26 mouse cellular contexts compared by ENCODE assay signal in genomic region chr14:52061798-52062197, GRCm38 (mm10). TPM values are rescaled to one million over a fixed set of nuclear protein-coding genes. Genes with fewer than 3 reads are reported as not detected.
A peak's percentile ranks its signal among the peaks of the same experiment; 100 is the strongest.
DNase-seq lines count a peak whose midpoint lies in the region; ATAC-seq and TF ChIP-seq lines count a peak whose summit lies in the region.
"Had no signal": no experiment of that assay in that cellular context is flagged by ENCODE, and none has a peak within 500 bp of the region (broad histone marks: within the 10 kb centered on the region; RNA-seq: fewer than 3 reads in every experiment).

No protein-coding gene starts in this region.

- in situ Hi-C loops in ES-E14 (cut with MboI; ENCODE audit: low sequenced_read_pairs in 2 of 2, unreplicated experiment in 2 of 2): no loop called here

- intact Hi-C loops in heart, postnatal 25 days (cut with DNase I): no loop called here

- ATAC-seq in lung, postnatal 0 days: no peak
- ATAC-seq in erythroid progenitor cell, adult 5-6 weeks (replicated peaks; ENCODE audit: low FRiP score, poor library complexity, severe bottlenecking): no peak
- ATAC-seq: forebrain, embryonic 14.5 days; intestine, embryonic 15.5 days had no signal

- H3K4me2 ChIP-seq in lung, postnatal 0 days (replicated peaks; ENCODE audit: low read depth, low read length): no peak overlapping the region
- H3K4me2 ChIP-seq: heart, embryonic 11.5 days; heart, embryonic 15.5 days; hindbrain, embryonic 14.5 days; intestine, embryonic 15.5 days had no signal

- H3K27ac ChIP-seq in ES-E14 (ENCODE audit: insufficient read depth, low read depth, low read length, poor library complexity, severe bottlenecking): peak overlapping the region; percentile 16; the same call in 1 of the 2 replicates
- no peak overlapping the region for H3K27ac ChIP-seq in lung, postnatal 0 days (ENCODE audit: low read length)
- H3K27ac ChIP-seq: embryonic facial prominence, embryonic 10.5 days; forebrain, embryonic 10.5 days; heart, adult 2 months; heart, embryonic 15.5 days; hindbrain, embryonic 10.5 days; hindbrain, embryonic 14.5 days; intestine, embryonic 15.5 days had no signal

- peaks cover 20 to 27% of the 10 kb centered on the region in 2 experiments for H3K4me1 ChIP-seq in ES-E14 (ENCODE audit: control insufficient read depth in 2 of 2, insufficient read depth in 2 of 2, low read length in 2 of 2, poor library complexity in 1 of 2)
- no peaks in the 10 kb centered on the region for H3K4me1 ChIP-seq in lung, postnatal 0 days (ENCODE audit: insufficient read depth, low read depth, low read length)
- H3K4me1 ChIP-seq: embryonic facial prominence, embryonic 10.5 days; forebrain, embryonic 10.5 days; heart, embryonic 15.5 days; hindbrain, embryonic 10.5 days had no signal

- TF ChIP-seq EP300 in lung, postnatal 0 days (IDR thresholded peaks at IDR 0.05): no peak

- H3K36me3 ChIP-seq in ES-E14 (ENCODE audit: control insufficient read depth, insufficient read depth, low read length, poor library complexity, severe bottlenecking): no peaks in the 10 kb centered on the region
- no peaks in the 10 kb centered on the region for H3K36me3 ChIP-seq in lung, postnatal 0 days (ENCODE audit: insufficient read depth, low read length)
- H3K36me3 ChIP-seq: embryonic facial prominence, embryonic 10.5 days; forebrain, embryonic 10.5 days; G1E; heart, embryonic 15.5 days; hindbrain, embryonic 10.5 days; intestine, embryonic 15.5 days had no signal

- no peaks in the 10 kb centered on the region for H3K27me3 ChIP-seq in lung, postnatal 0 days (replicated peaks; ENCODE audit: insufficient read depth, low read length)
- H3K27me3 ChIP-seq: CH12.LX; heart, embryonic 15.5 days; intestine, embryonic 15.5 days had no signal

- no peak for TF ChIP-seq CTCF in lung, postnatal 0 days (IDR thresholded peaks at IDR 0.05)

- H3K9me3 ChIP-seq in ES-E14 (ENCODE audit: control insufficient read depth, insufficient read depth, low read depth, low read length): no peaks in the 10 kb centered on the region
- no peaks in the 10 kb centered on the region for H3K9me3 ChIP-seq in lung, postnatal 0 days (ENCODE audit: low read length)
- H3K9me3 ChIP-seq: embryonic facial prominence, embryonic 10.5 days; forebrain, embryonic 10.5 days; G1E; heart, embryonic 15.5 days; hindbrain, embryonic 10.5 days; intestine, embryonic 15.5 days had no signal

- no peak overlapping the region for H3K4me3 ChIP-seq in ES-E14 (ENCODE audit: insufficient read depth in 1 of 2, low read depth in 1 of 2, low read length in 2 of 2, poor library complexity in 1 of 2, severe bottlenecking in 1 of 2)
- no peak overlapping the region for H3K4me3 ChIP-seq in lung, postnatal 0 days (ENCODE audit: low read depth, low read length)
- H3K4me3 ChIP-seq: embryonic facial prominence, embryonic 10.5 days; forebrain, embryonic 10.5 days; heart, adult 2 months; heart, embryonic 15.5 days; hindbrain, embryonic 10.5 days; intestine, embryonic 15.5 days had no signal

- 0 out of 2 replicates have a peak overlapping the region, but pooled peaks have one; percentile 35 for H3K9ac ChIP-seq in ES-E14 (ENCODE audit: insufficient read depth, low read depth, low read length, poor library complexity, severe bottlenecking)
- no peak overlapping the region for H3K9ac ChIP-seq in lung, postnatal 0 days (replicated peaks; ENCODE audit: low read depth)
- H3K9ac ChIP-seq: heart, embryonic 15.5 days; hindbrain, embryonic 14.5 days; intestine, embryonic 15.5 days had no signal

- 81% methylated on average over 8 of the region's 8 CpGs for WGBS in lung, postnatal 0 days

- DNase-seq in heart, adult 11 months: peak; percentile 37
- DNase-seq in heart, postnatal 25 days (ENCODE audit: low spot score): no peak
- DNase-seq in ES-E14 (ENCODE audit: low read depth, low spot score): no peak
- peak; percentile 53 for DNase-seq in cerebellum, adult 8-10 months
- DNase-seq in cerebellum, postnatal 14 days: peak; percentile 52 to 65
- DNase-seq in lung, postnatal 0 days (ENCODE audit: low spot score): no peak
- DNase-seq in adrenal gland, postnatal 4 days (ENCODE audit: low spot score in 2 of 2): no peak
- DNase-seq: adrenal gland, postnatal 14 days; gastrocnemius, postnatal 36 days; heart, adult 2 months; heart, postnatal 14 days; kidney, adult 8-10 months had no signal

TF ChIP-seq in ES-E14, 5 proteins besides CTCF, POLR2A, EP300 and RAD21:
- no peak for TF ChIP-seq ZC3H11A (IDR thresholded peaks at IDR 0.05; ENCODE audit: borderline replicate concordance, low read depth, low read length)
- TF ChIP-seq MAFK (IDR thresholded peaks at IDR 0.05; ENCODE audit: insufficient read depth, low read depth, low read length): no peak
- no peak for TF ChIP-seq CHD2 (IDR thresholded peaks at IDR 0.05; ENCODE audit: low read depth, low read length)
- no peak for TF ChIP-seq HCFC1 (IDR thresholded peaks at IDR 0.05; ENCODE audit: borderline replicate concordance, insufficient read depth, low read length)
- TF ChIP-seq ZNF384 (IDR thresholded peaks at IDR 0.05; ENCODE audit: low read depth, low read length): no peak
TF ChIP-seq in ES-E14: peak in this region for 0.

RNA-seq across cellular contexts. Expression of gene Olfr221, which starts 19.5 kb away (rescaled TPM):
- total RNA-seq in heart, postnatal 25 days (2021): not detected
- total RNA-seq in ES-E14 (2012; rRNA removed): not detected in 2 replicates
- 0.08 TPM in 1 of 2 replicates, not detected in the other for polyA plus RNA-seq in lung, postnatal 0 days (2015; fragmentation: Nextera tagmentation; extraction: Ambion mirVana)
- not detected for total RNA-seq in adrenal gland, postnatal 4 days (2021)
- not detected in 2 replicates for total RNA-seq in erythroid progenitor cell, adult 5-6 weeks (2015; ENCODE audit: low replicate concordance)
- not detected in 2 replicates for total RNA-seq in erythroid progenitor cell, adult 5-6 weeks (2017; ENCODE audit: low replicate concordance)
- total RNA-seq: adrenal gland, postnatal 14 days; CH12.LX; gastrocnemius, adult 8-10 months; gastrocnemius, postnatal 36 days; heart, adult 2 months; heart, postnatal 14 days had no signal
- polyA plus RNA-seq: embryonic facial prominence, embryonic 10.5 days; embryonic facial prominence, embryonic 14.5 days; forebrain, embryonic 10.5 days; forebrain, embryonic 14.5 days; G1E; heart, adult 2 months; heart, embryonic 11.5 days; heart, embryonic 15.5 days; hindbrain, embryonic 10.5 days; hindbrain, embryonic 14.5 days; intestine, embryonic 15.5 days; kidney, embryonic 16.5 days had no signal

RNA-seq across cellular contexts. Expression of gene Zfp219, which starts 41.3 kb away (rescaled TPM):
- 10 to 100 TPM; 24.8 to 29.0 TPM for total RNA-seq in heart, postnatal 25 days (2021)
- total RNA-seq in ES-E14 (2012; rRNA removed): 59.5 and 98.0 TPM in 2 replicates
- polyA plus RNA-seq in lung, postnatal 0 days (2015; fragmentation: Nextera tagmentation; extraction: Ambion mirVana): 23.0 and 24.1 TPM in 2 replicates
- total RNA-seq in adrenal gland, postnatal 4 days (2021): 10 to 100 TPM; 84.4 to 84.6 TPM
- total RNA-seq in erythroid progenitor cell, adult 5-6 weeks (2015; ENCODE audit: low replicate concordance): 2.2 and 4.2 TPM in 2 replicates
- total RNA-seq in erythroid progenitor cell, adult 5-6 weeks (2017; ENCODE audit: low replicate concordance): 3.9 and 4.8 TPM in 2 replicates

RNA-seq across cellular contexts. Expression of gene Hnrnpc, which starts 42.0 kb away (rescaled TPM):
- total RNA-seq in heart, postnatal 25 days (2021): 100 to 1,000 TPM; 132 to 147 TPM
- 242 and 267 TPM in 2 replicates for total RNA-seq in ES-E14 (2012; rRNA removed)
- polyA plus RNA-seq in lung, postnatal 0 days (2015; fragmentation: Nextera tagmentation; extraction: Ambion mirVana): 170 and 210 TPM in 2 replicates
- 100 to 1,000 TPM; 247 to 267 TPM for total RNA-seq in adrenal gland, postnatal 4 days (2021)
- total RNA-seq in erythroid progenitor cell, adult 5-6 weeks (2015; ENCODE audit: low replicate concordance): 211 and 286 TPM in 2 replicates
- total RNA-seq in erythroid progenitor cell, adult 5-6 weeks (2017; ENCODE audit: low replicate concordance): 222 and 316 TPM in 2 replicates

RNA-seq across cellular contexts. Expression of gene Tmem253, which starts 46.3 kb away (rescaled TPM):
- 1 to 10 TPM; 3.3 to 3.9 TPM for total RNA-seq in heart, postnatal 25 days (2021)
- total RNA-seq in ES-E14 (2012; rRNA removed): 3.6 and 7.7 TPM in 2 replicates
- 0.66 and 0.96 TPM in 2 replicates for polyA plus RNA-seq in lung, postnatal 0 days (2015; fragmentation: Nextera tagmentation; extraction: Ambion mirVana)
- 1 to 10 TPM; 1.6 to 3.6 TPM for total RNA-seq in adrenal gland, postnatal 4 days (2021)
- 6.5 TPM in 1 of 2 replicates, not detected in the other for total RNA-seq in erythroid progenitor cell, adult 5-6 weeks (2015; ENCODE audit: low replicate concordance)
- total RNA-seq in erythroid progenitor cell, adult 5-6 weeks (2017; ENCODE audit: low replicate concordance): 0.15 TPM in 1 of 2 replicates, not detected in the other

RNA-seq across cellular contexts. Expression of gene Rpgrip1, which starts 48.7 kb away (rescaled TPM):
- total RNA-seq in heart, postnatal 25 days (2021): not detected
- total RNA-seq in ES-E14 (2012; rRNA removed): 3.3 and 6.4 TPM in 2 replicates
- polyA plus RNA-seq in lung, postnatal 0 days (2015; fragmentation: Nextera tagmentation; extraction: Ambion mirVana): 31.4 and 38.4 TPM in 2 replicates
- 1 to 10 TPM in 1 of 2 experiments, under 1 TPM in 1; 0.37 to 1.6 TPM for total RNA-seq in adrenal gland, postnatal 4 days (2021)
- total RNA-seq in erythroid progenitor cell, adult 5-6 weeks (2015; ENCODE audit: low replicate concordance): 0.36 and 10.1 TPM in 2 replicates
- 1.3 and 9.9 TPM in 2 replicates for total RNA-seq in erythroid progenitor cell, adult 5-6 weeks (2017; ENCODE audit: low replicate concordance)
- total RNA-seq: gastrocnemius, adult 8-10 months; gastrocnemius, postnatal 36 days had no signal

Comparison
In these comparisons a context has a peak if more than half of its experiments do, and no peak if none do; other contexts are left out.
1. DNase-seq: peak in heart, adult 11 months (single experiment), cerebellum, adult 8-10 months (single experiment) and cerebellum, postnatal 14 days (2 of 2); none in heart, postnatal 25 days (single experiment), ES-E14 (single experiment), lung, postnatal 0 days (single experiment) and adrenal gland, postnatal 4 days (0 of 2).
2. RNA of gene Zfp219, which starts 41.3 kb away (total RNA-seq): 84.4 to 84.6 TPM in adrenal gland, postnatal 4 days, 59.5 to 98.0 TPM in ES-E14 and 24.8 to 29.0 TPM in heart, postnatal 25 days; 2.2 to 4.8 TPM in erythroid progenitor cell, adult 5-6 weeks; every median in the first group is over 4 times any median in the second.